Mouse (Mus musculus) limb, embryonic 11.5 days (tissue): ENCODE results near the gene Adgrl3. TPM values are rescaled to one million over a fixed set of nuclear protein-coding genes. Genes with fewer than 3 reads are reported as not detected.

Experiments
- ATAC-seq: fragments of 200-750 bp; cut with Nextera tagmentation; 2 replicates; pipeline ENCODE4 v1.8.0; 2017; ENCODE audit warnings: low read depth; ENCODE audit not compliant: insufficient number of reproducible peaks, low FRiP score, low TSS enrichment
- DNase-seq: peaks from one replicate; pipeline ENCODE4 v3.0.0-alpha.2; 2015; ENCODE audit warnings: low spot score
- H3K27ac ChIP-seq: fragments of 300-500 bp; sonication (generic); replicated peaks from 2 replicates; pipeline ENCODE4 v1.5.1; 2014; ENCODE audit warnings: low read depth, mild to moderate bottlenecking, low read length
- H3K27me3 ChIP-seq: fragments of 300-500 bp; sonication (generic); 2 replicates; pipeline ENCODE4 v1.6.1; 2014; ENCODE audit warnings: mild to moderate bottlenecking, low read length, mixed read lengths; ENCODE audit not compliant: control insufficient read depth, insufficient read depth
- H3K36me3 ChIP-seq: fragments of 300-500 bp; sonication (generic); 2 replicates; pipeline ENCODE4 v1.6.1; 2014; ENCODE audit warnings: mild to moderate bottlenecking, low read length, moderate library complexity, mixed read lengths; ENCODE audit not compliant: control insufficient read depth, insufficient read depth
- H3K4me1 ChIP-seq: fragments of 300-500 bp; sonication (generic); 2 replicates; pipeline ENCODE4 v1.6.1; 2014; ENCODE audit warnings: low read length, mixed read lengths; ENCODE audit not compliant: control insufficient read depth, insufficient read depth
- H3K4me2 ChIP-seq: fragments of 300-500 bp; sonication (generic); 2 replicates; pipeline ENCODE4 v1.6.1; 2014; ENCODE audit warnings: low read depth, mild to moderate bottlenecking, moderate library complexity; ENCODE audit not compliant: severe bottlenecking
- H3K4me3 ChIP-seq: fragments of 300-500 bp; sonication (generic); 2 replicates; pipeline ENCODE4 v1.5.1; 2014; ENCODE audit warnings: low read depth, low read length
- H3K9ac ChIP-seq: fragments of 300-500 bp; sonication (generic); 2 replicates; pipeline ENCODE4 v1.6.1; 2014; ENCODE audit warnings: mild to moderate bottlenecking, low read length
- H3K9me3 ChIP-seq: fragments of 300-500 bp; sonication (generic); 2 replicates; pipeline ENCODE4 v1.6.1; 2016; ENCODE audit warnings: low read length; ENCODE audit not compliant: control insufficient read depth
- WGBS: fragments of 180-500 bp; shearing (Covaris S2); extraction: QIAGEN DNeasy Blood & Tissue Kit; methylation state at CpG from one replicate; pipeline ENCODE4 v1.1.7; 2014; 5-methylcytosine and 5-hydroxymethylcytosine counted together
- polyA plus RNA-seq: library from polyadenylated mRNA; unstranded; fragments of >200 nt; fragmentation: Nextera tagmentation; extraction: Ambion mirVana; gene quantifications from 2 replicates; pipeline ENCODE4 v1.2.1, GENCODE M21; 2014

Adgrl3 gene
- polyA plus RNA-seq, 1 experiment from 2014 or later: 23.9 TPM

DNA sequence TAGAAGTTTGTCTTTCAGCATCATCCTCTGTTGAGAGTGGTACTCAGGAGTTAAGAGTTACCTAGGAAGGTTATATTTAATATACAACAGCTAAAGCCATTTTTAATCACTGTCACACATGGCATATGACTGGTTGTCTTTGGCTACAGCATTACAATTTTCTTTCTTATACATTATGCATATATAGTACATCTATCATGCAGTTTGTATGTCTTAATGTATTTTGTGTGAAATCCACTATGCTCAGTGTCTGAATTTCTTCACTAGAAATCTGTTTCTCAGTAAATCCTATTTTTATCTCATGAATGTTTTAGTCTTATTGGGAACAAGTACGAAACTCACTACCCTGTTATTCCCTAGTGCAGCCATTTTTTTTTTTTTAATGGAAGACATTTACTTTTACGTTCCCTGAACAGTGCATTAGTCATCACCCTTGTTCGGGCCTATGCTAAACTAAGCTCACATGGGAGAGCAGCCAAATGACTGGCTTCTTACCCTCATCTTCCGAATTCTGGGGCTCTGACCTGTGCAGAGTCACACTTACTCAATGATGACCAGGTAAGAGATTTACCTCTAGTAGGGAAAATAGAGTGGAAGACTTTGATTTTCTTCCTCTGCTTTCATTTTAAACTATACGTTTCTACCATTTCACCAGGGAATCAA, 63.9 kb downstream of the Adgrl3 start:
- WGBS: 85% methylated on average over 5 of the region's 5 CpGs
- H3K27me3 ChIP-seq: no peaks in the 10 kb centered on the region
- ATAC-seq (no peak), DNase-seq (no peak)
- H3K4me3 ChIP-seq: no peak overlapping the region
- no peak overlapping the region for H3K27ac ChIP-seq
- H3K4me1 ChIP-seq: no peaks in the 10 kb centered on the region
- H3K9ac ChIP-seq: no peak overlapping the region
- H3K36me3 ChIP-seq: no peaks in the 10 kb centered on the region
- H3K9me3 ChIP-seq: no peaks in the 10 kb centered on the region
- no peak overlapping the region for H3K4me2 ChIP-seq

- Histone ChIP-seq H3K4me1 (no peaks in the 10 kb centered on the region), H3K9ac (no peak overlapping the region), H3K27me3 (no peaks in the 10 kb centered on the region), H3K27ac (no peak overlapping the region), H3K36me3 (no peaks in the 10 kb centered on the region), H3K4me2 (no peak overlapping the region), H3K4me3 (no peak overlapping the region), H3K9me3 (no peaks in the 10 kb centered on the region)
- WGBS: 84% methylated on average over 4 of the region's 4 CpGs
- ATAC-seq (no peak), DNase-seq (no peak)
Observed at GRCm38 (mm10) chr5:81085152-81085551, 65.2 kb downstream of the Adgrl3 start.

- WGBS: 83% methylated on average over 2 of the region's 2 CpGs
Observed at GRCm38 (mm10) chr5:81088667-81089066, 68.7 kb downstream of the Adgrl3 start.

DNA sequence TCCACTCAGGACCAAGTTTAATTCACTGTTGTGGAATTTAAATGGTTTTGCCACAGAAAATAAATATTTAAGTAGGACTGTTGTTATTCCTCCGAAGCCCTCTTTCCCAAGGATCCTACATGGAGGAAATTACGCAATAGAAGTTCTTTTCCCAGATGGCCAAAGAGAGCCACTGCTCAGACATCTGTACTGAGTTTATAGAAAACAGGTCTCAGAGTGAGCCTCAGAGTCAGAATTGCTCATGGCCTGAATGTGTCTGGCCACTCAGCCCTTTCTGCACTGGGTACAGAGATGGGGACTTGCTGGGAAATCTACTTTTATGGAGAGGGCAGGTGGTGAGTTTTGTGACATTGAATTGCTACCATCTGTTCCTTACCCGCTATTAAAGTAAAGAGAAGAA, 74.7 kb downstream of the Adgrl3 start:
- H3K9ac ChIP-seq: no peak overlapping the region
- 0 out of 2 replicates have a peak, but pooled peaks cover 2% of the 10 kb centered on the region for H3K4me1 ChIP-seq
- no peak overlapping the region for H3K27ac ChIP-seq
- H3K4me2 ChIP-seq: no peak overlapping the region
- no peaks in the 10 kb centered on the region for H3K9me3 ChIP-seq
- no peak overlapping the region for H3K4me3 ChIP-seq
- H3K27me3 ChIP-seq: no peaks in the 10 kb centered on the region
- DNase-seq: peak; percentile 52
- no peaks in the 10 kb centered on the region for H3K36me3 ChIP-seq
- 17% methylated on average over 3 of the region's 3 CpGs for WGBS
- peak; percentile 87; the same call in 1 of the 2 replicates for ATAC-seq

More at GRCm38 (mm10) chr5:81088667-81089066, 68.7 kb downstream of the Adgrl3 start:
- no peaks in the 10 kb centered on the region for H3K9me3 ChIP-seq
- no peaks in the 10 kb centered on the region for H3K27me3 ChIP-seq
- no peak overlapping the region for H3K27ac ChIP-seq
- DNase-seq (no peak), ATAC-seq (no peak)
- H3K36me3 ChIP-seq: no peaks in the 10 kb centered on the region
- no peak overlapping the region for H3K4me3 ChIP-seq
- no peak overlapping the region for H3K4me2 ChIP-seq
- H3K4me1 ChIP-seq: no peaks in the 10 kb centered on the region
- no peak overlapping the region for H3K9ac ChIP-seq

GRCm38 (mm10) chr5:81097131-81097530, 77.2 kb downstream of the Adgrl3 start:
- Histone ChIP-seq H3K27ac (no peak overlapping the region), H3K27me3 (no peaks in the 10 kb centered on the region), H3K4me1 (0 out of 2 replicates have a peak, but pooled peaks cover 2% of the 10 kb centered on the region), H3K9ac (no peak overlapping the region), H3K9me3 (no peaks in the 10 kb centered on the region), H3K4me2 (no peak overlapping the region), H3K36me3 (no peaks in the 10 kb centered on the region), H3K4me3 (no peak overlapping the region)
- DNase-seq (no peak), ATAC-seq (no peak)
- WGBS: 92% methylated on average over 4 of the region's 4 CpGs

DNA sequence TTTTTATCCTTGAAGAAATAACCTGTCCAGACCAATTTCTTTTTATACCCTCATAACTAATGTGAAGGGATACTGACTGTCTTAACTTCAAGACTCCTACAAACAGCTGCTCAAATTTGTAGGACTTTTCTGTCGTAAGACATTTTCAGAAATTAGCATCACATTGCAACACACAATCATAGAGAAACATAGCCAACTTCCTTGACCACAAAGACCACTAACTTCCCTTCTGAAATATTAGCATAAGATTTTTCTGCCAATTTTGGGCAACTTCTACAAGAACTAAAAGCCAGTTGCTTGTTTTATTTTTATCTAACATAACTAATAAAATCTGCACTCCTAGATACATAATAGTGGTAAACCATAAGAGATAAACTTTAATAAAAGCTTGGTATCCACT, 87.5 kb downstream of the Adgrl3 start:
- no peaks in the 10 kb centered on the region for H3K9me3 ChIP-seq

GRCm38 (mm10) chr5:81124483-81124882, 104.5 kb downstream of the Adgrl3 start:
- 0 out of 2 replicates have a peak, but pooled peaks cover 2% of the 10 kb centered on the region for H3K4me1 ChIP-seq
- H3K27me3 ChIP-seq: no peaks in the 10 kb centered on the region
- ATAC-seq: no peak; the same call in 1 of the 2 replicates
- no peaks in the 10 kb centered on the region for H3K9me3 ChIP-seq
- no peak overlapping the region for H3K4me2 ChIP-seq
- H3K36me3 ChIP-seq: no peaks in the 10 kb centered on the region
- DNase-seq: no peak
- WGBS: 55% methylated on average over 4 of the region's 4 CpGs
- no peak overlapping the region for H3K27ac ChIP-seq
- no peak overlapping the region for H3K9ac ChIP-seq
- no peak overlapping the region for H3K4me3 ChIP-seq

More for the DNA sequence above, 87.5 kb downstream of the Adgrl3 start:
- Histone ChIP-seq H3K27me3 (no peaks in the 10 kb centered on the region), H3K9ac (no peak overlapping the region), H3K36me3 (no peaks in the 10 kb centered on the region), H3K4me1 (no peaks in the 10 kb centered on the region), H3K4me3 (no peak overlapping the region), H3K4me2 (no peak overlapping the region), H3K27ac (no peak overlapping the region)
- no peak for ATAC-seq
- DNase-seq: no peak
- WGBS: 90% methylated on average over 1 of the region's 1 CpGs

- Histone ChIP-seq H3K4me1 (0 out of 2 replicates have a peak, but pooled peaks cover 2% of the 10 kb centered on the region), H3K27ac (no peak overlapping the region), H3K4me3 (no peak overlapping the region), H3K27me3 (no peaks in the 10 kb centered on the region), H3K36me3 (no peaks in the 10 kb centered on the region), H3K9me3 (no peaks in the 10 kb centered on the region), H3K9ac (no peak overlapping the region), H3K4me2 (no peak overlapping the region)
- ATAC-seq (no peak), DNase-seq (no peak)
- 59% methylated on average over 3 of the region's 3 CpGs for WGBS
Observed at GRCm38 (mm10) chr5:81127639-81128038, 107.7 kb downstream of the Adgrl3 start.

GRCm38 (mm10) chr5:81136394-81136793, 116.5 kb downstream of the Adgrl3 start:
- no peak for ATAC-seq
- H3K4me3 ChIP-seq: no peak overlapping the region
- H3K27ac ChIP-seq: no peak overlapping the region
- no peaks in the 10 kb centered on the region for H3K9me3 ChIP-seq
- no peaks in the 10 kb centered on the region for H3K4me1 ChIP-seq
- H3K27me3 ChIP-seq: no peaks in the 10 kb centered on the region
- no peaks in the 10 kb centered on the region for H3K36me3 ChIP-seq
- no peak overlapping the region for H3K4me2 ChIP-seq
- H3K9ac ChIP-seq: no peak overlapping the region
- WGBS: 74% methylated on average over 1 of the region's 1 CpGs
- DNase-seq: no peak
